Mouse (Mus musculus) layer of hippocampus, postnatal 14 days (tissue): ENCODE data around the gene Gm3646. TPM values are rescaled to one million over a fixed set of nuclear protein-coding genes. Genes with fewer than 3 reads are reported as not detected.

Source experiments
- total RNA-seq, 2 experiments: library from RNA; stranded (reverse); gene quantifications; 2 replicates each; pipeline ENCODE4 v1.2.3; 2021

The Gm3646 gene
- total RNA-seq, 2 experiments from 2014 or later, result not detected

Other genes with a start within 250 kb of the Gm3646 start
- gene Rnf149, start 227.9 kb downstream of the Gm3646 start, total RNA-seq, result 10 to 100 TPM; 28.1 to 31.0 TPM
- 10 to 100 TPM; 66.6 to 68.0 TPM for gene Creg2, start 153.9 kb downstream of the Gm3646 start, total RNA-seq
- gene Rfx8, start 84.3 kb downstream of the Gm3646 start, total RNA-seq, result under 1 TPM; 0.25 to 0.38 TPM
- 100 to 1,000 TPM; 230 to 243 TPM for gene Map4k4, start 95.6 kb upstream of the Gm3646 start, total RNA-seq